Mouse (Mus musculus): ENCODE results near the gene 1700017B05Rik. TPM values are rescaled to one million over a fixed set of nuclear protein-coding genes. Genes with fewer than 3 reads are reported as not detected.
"Not testable (repeated sequence)": the region's sequence is repeated elsewhere in the genome, so short reads cannot be mapped to it uniquely, and the experiment has no call there.

1700017B05Rik gene
- total RNA-seq, 2 experiments from 2014 or later: 29.8 to 31.4 TPM

- no peak for DNase-seq (ENCODE audit: low spot score in 2 of 2)
Measured at GRCm38 (mm10) chr9:57248030-57248942, 14.1 kb downstream of the 1700017B05Rik start.

GRCm38 (mm10) chr9:57247201-57247671 is 15.2 kb downstream of the 1700017B05Rik start:
- DNase-seq (ENCODE audit: low spot score in 2 of 2): no peak

- no peak for DNase-seq (ENCODE audit: low spot score in 2 of 2)
Measured at GRCm38 (mm10) chr9:57246482-57246881, 15.9 kb downstream of the 1700017B05Rik start.

- DNase-seq (ENCODE audit: low spot score in 2 of 2): no peak
Measured at GRCm38 (mm10) chr9:57244106-57244685, 18.2 kb downstream of the 1700017B05Rik start.

- no peak for DNase-seq (ENCODE audit: low spot score in 2 of 2)
Measured at GRCm38 (mm10) chr9:57242916-57243315, 19.5 kb downstream of the 1700017B05Rik start.

GRCm38 (mm10) chr9:57241111-57241510 is 21.3 kb downstream of the 1700017B05Rik start:
- no peak for DNase-seq (ENCODE audit: low spot score in 2 of 2)

GRCm38 (mm10) chr9:57238220-57238619 is 24.2 kb downstream of the 1700017B05Rik start:
- DNase-seq (ENCODE audit: low spot score in 2 of 2): no peak

- DNase-seq (ENCODE audit: low spot score in 2 of 2): no peak
Measured at GRCm38 (mm10) chr9:57237705-57238104, 24.7 kb downstream of the 1700017B05Rik start.

- no peak for DNase-seq (ENCODE audit: low spot score in 2 of 2)
Measured at GRCm38 (mm10) chr9:57236256-57236655, 26.2 kb downstream of the 1700017B05Rik start, which contains the start of gene Trcg1. Trcg1 (plus strand) TSS chr9:57236556.

GRCm38 (mm10) chr9:57233767-57234166 is 28.6 kb downstream of the 1700017B05Rik start:
- DNase-seq (ENCODE audit: low spot score in 2 of 2): no peak

GRCm38 (mm10) chr9:57233142-57233541 is 29.3 kb downstream of the 1700017B05Rik start:
- no peak for DNase-seq (ENCODE audit: low spot score in 2 of 2)

GRCm38 (mm10) chr9:57232341-57232940 is 30.0 kb downstream of the 1700017B05Rik start:
- no peak for DNase-seq (ENCODE audit: low spot score in 2 of 2)

GRCm38 (mm10) chr9:57231536-57232255 is 30.7 kb downstream of the 1700017B05Rik start:
- no peak for DNase-seq (ENCODE audit: low spot score in 2 of 2)

GRCm38 (mm10) chr9:57230146-57230783 is 32.1 kb downstream of the 1700017B05Rik start:
- no peak for DNase-seq (ENCODE audit: low spot score in 2 of 2)

- no peak for DNase-seq (ENCODE audit: low spot score in 2 of 2)
Measured at GRCm38 (mm10) chr9:57229726-57230125, 32.7 kb downstream of the 1700017B05Rik start.

- no peak for DNase-seq (ENCODE audit: low spot score in 2 of 2)
Measured at GRCm38 (mm10) chr9:57228186-57228585, 34.2 kb downstream of the 1700017B05Rik start.

GRCm38 (mm10) chr9:57227203-57227602 is 35.2 kb downstream of the 1700017B05Rik start:
- no peak for DNase-seq (ENCODE audit: low spot score in 2 of 2)

GRCm38 (mm10) chr9:57226628-57227122 is 35.7 kb downstream of the 1700017B05Rik start:
- DNase-seq (ENCODE audit: low spot score in 2 of 2): not testable (repeated sequence)

- no peak for DNase-seq (ENCODE audit: low spot score in 2 of 2)
Measured at GRCm38 (mm10) chr9:57225780-57226627, 36.4 kb downstream of the 1700017B05Rik start.
